Mouse (Mus musculus) cerebellum, adult (tissue): ENCODE measurements around the gene Pi16.
A peak's percentile ranks its signal among the peaks of the same experiment; 100 is the strongest.
"Not testable (repeated sequence)": the region's sequence is repeated elsewhere in the genome, so short reads cannot be mapped to it uniquely, and the experiment has no call there.

Source experiments
- ATAC-seq: cut with Nextera tagmentation; 2 replicates; pipeline ENCODE4 v1.9.2; 2017; ENCODE audit warnings: mild to moderate bottlenecking, moderate library complexity, mixed read lengths; ENCODE audit not compliant: insufficient number of reproducible peaks, low FRiP score, low TSS enrichment

Gene Pi16

DNA sequence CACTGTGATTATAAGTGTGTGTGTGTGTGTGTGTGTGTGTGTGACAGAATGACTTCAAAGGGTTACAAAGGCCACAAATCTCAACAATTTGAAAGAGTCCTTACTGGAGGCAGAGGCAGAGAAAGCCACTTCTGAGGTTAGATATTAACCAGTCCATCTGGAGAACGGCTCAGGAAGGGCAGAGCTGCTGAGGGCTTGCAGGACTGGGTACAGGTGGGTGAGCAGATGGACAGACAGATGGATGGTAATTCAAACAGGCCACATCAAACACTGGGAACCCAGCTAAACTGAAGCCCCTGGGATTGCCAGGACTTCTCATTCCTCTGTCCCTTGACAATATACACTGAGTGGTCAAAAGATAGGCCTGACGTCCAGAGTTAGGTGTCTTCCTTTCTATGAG lies 31.5 kb downstream of the Pi16 start:
- ATAC-seq: no peak

DNA sequence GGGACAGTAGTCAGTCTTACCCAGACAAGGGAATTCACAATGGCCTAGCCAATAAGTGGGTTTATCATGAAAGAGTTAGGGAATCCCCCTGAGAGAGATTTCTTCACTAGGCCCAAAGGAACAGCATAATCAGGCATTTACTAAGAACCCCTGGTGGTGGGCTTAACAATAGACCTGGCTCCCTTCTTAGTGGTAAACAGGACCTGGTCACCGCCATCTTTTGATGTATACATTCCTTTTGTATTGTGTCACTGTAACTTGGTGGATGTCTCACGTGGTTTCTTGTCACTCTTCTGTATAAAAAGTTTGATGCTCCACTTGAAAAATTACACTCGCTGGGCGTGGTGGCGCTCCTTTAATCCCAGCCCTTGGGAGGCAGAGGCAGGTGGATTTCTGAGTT lies 33.6 kb downstream of the Pi16 start:
- not testable (repeated sequence) for ATAC-seq

GRCm38 (mm10) chr17:29355461-29355840 lies 38.0 kb downstream of the Pi16 start:
- no peak for ATAC-seq

DNA sequence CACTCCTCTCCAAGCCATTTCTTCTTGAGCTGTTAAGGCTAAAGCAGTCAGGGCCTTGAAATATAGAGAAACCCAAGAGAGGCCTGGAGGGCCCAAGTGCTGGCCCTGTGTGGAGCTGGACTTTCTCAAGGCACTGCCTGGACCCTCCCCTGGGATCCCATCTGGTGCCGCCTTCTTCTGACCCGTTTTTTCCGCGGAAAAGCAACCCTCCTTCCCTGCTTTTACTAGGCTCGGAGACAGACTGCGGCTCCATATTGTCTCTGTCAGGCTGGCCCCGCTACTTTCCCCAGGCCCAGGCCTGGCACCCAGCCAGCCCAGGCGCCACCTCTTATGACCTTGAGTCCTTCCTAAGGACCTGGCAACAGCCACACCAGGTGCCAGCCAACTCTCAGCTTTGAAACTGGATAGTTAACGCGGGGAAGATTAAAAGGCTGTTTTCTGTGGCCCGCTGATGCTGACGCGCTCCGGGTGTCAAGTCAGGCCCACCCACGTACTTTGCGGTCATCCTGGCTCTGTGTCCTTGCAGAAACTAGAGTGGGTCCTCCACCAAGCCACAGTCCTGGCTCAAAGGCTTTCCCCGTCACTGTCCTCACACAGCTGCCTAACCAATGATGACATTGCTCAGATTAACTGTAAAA lies 38.5 kb downstream of the Pi16 start:
- no peak for ATAC-seq

DNA sequence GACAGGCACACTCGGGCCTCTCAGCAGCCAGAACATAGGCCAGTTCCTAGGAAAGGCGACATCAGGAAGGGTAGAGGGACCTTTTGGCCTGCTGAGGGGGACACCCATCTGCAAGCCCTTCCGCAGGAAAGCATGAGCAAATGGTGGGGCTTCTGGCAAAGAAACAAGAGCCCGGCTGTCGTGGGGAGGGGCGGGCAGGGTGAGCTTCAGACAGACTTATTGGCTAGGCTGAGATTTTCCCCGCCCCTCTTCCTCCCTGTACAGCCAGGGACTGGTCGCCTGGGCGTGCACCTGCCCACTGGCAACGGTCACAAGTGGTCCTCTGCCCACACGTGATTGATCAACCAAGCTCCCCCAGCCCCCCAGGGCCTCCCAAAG lies 39.0 kb downstream of the Pi16 start:
- ATAC-seq: no peak

GRCm38 (mm10) chr17:29356882-29357281 lies 39.4 kb downstream of the Pi16 start:
- no peak for ATAC-seq

DNA sequence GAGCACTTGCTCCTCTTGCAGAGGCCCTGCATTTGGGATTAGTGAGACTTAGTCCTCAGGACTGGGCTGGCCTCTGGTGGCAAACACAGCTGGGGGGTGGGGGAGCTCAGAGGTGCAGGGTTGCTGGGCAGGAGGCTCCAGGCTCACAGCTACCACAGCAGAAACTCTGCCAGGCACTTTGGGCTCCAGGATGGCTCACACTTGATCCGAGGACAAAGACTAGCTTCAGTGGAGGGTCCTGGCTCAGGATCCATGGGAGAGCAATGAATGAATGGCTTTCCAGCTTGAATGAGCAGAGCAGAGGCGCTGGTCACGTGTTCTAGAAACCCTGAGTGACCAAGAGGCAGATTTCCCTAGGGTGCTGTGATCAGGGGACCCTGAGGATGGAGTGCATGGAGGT lies 41.4 kb downstream of the Pi16 start:
- no peak for ATAC-seq

DNA sequence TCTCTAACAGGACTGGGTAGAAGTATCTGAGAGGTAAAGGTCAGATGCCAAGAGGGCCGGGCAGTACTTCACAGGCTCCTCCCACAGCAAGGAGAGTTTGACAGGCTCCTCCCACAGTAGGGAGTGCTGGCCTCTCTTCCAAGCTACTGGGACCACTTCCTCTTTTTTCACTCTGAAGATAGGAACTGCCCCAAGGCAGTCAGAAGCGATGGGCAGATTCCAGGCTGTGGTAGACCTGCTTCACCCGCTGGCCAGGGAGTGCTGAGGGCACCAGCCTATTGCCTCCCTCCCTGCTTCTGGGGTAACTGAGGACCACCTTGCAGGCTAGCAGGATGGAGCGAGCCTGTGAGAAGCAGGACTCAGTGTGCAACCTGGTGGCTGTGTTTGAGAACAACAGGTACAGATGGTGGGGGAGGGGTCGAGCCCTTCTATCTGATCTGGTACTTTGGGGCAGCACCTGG lies 43.3 kb downstream of the Pi16 start, which contains the start of gene Fgd2:
TSS of gene Fgd2 (plus strand) at position 154 of the 461 bp plus-strand sequence.
- ATAC-seq: no peak

DNA sequence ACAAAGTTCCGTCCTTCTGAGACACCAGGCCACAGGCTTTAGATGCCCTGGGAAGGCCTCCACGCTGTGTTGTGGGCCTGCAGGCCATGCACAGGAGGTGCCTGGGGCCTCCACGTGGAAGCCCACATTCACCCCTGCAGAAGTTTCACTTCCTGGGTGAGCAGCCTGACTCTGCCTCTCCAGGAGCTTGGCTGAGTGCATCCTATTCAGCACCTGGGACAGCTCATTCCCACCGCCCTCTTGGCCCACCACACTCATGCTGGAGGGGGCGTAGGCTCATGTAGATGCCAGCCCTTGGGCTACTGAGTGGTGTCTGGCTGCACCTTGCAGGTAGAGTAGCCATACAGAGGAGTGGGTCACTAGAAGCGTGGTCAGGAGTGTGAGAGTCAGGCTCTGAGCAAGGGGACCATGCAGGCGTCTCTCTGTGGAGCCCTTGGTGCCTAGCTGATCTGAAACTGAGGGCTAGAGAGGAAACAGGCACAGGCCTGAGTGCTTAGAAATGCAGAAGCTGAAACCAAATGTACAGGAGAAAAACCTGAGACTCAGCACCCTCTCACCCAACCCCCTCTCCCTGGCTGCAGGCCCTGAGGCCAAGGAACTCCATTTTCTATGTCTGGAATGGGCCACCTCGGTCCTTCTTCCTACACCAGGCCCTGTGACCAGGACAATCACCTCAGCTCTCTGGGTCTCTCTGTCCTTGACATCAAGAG lies 44.7 kb downstream of the Pi16 start:
- no peak for ATAC-seq

DNA sequence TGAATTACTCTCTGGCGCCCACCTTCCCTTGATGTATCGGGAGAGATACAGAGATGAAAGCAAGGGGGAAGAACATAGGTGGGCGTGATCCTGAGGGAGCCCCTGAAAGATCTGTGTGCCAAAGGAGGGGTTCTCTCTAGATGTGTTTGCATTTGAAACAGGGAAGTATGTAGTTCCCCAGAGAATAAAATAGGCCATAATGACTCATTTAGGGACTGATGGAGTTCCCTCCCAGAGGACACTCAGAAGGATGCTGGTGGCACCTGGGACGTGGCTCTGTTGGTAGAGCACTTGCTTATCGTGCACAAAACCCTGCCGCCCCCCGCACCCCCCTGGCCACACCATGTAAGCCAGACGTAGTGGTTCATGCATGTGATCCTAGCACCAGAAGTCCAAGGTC lies 45.6 kb downstream of the Pi16 start:
- ATAC-seq: no peak

GRCm38 (mm10) chr17:29365105-29365621 lies 47.7 kb downstream of the Pi16 start:
- no peak for ATAC-seq

DNA sequence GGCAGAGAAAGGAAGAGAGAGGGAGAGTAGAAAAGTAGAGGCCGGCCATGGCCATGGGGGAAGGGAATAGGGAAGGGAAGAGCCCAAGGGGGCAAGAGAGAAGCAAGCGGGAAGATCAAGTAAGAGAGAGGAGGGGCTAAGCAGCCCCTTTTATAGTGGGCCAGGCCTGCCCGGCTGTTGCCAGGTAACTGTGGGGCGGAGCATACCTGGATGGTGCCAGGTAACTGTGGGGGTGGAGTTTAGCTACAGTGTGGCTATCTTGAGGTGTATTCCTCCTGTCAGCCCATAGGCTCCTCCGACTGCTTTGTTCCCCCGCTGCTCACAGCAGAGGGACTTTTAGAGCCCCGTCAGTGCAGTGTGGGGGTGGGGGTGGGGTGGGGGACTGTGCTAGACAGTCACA lies 51.2 kb downstream of the Pi16 start:
- no peak for ATAC-seq

GRCm38 (mm10) chr17:29370984-29371723 lies 53.7 kb downstream of the Pi16 start:
- peak; percentile 58; the same call in 1 of the 2 replicates for ATAC-seq

GRCm38 (mm10) chr17:29375871-29376270 lies 58.4 kb downstream of the Pi16 start:
- no peak for ATAC-seq

DNA sequence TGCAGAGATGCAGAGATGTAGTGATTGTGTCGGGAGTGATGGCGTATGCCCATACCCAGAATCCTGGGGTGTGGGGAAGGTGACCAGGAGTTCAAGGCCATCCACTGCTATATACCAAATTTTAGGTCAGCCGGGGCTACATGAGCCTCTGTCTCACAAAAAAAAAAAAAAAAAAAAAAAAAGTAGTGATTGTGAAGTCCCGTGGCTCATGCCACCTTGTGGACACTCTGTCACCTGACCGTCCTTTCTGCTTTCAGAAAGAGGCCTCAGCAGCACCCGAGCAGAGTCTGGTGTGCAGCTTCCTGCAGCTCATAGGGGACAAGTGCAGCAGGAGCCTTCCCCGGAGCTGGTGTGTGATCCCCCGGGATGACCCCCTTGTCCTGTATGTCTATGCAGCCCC lies 60.6 kb downstream of the Pi16 start:
- ATAC-seq: no peak
